Mouse (Mus musculus): ENCODE measurements around the gene Bin2.
A peak's percentile ranks its signal among the peaks of the same experiment; 100 is the strongest.

Bin2 gene

DNA sequence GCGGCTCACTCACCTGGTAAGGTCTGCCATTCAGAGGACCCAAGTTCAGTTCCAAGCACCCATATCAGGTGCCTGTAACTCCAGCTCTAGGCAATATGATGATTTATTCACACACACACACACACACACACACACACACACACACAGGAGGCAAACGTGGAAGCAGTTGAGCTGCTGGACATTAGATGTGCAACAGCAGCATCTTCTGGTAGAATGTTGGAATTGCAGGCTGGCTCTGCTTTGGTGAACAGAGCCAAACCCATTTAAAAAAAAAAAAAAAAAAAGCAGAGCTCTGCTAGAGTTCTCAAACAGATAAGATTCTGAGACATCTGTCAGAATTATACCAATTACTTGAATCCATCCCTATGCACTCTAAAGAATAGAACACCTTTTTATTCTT is 13.7 kb upstream of the Bin2 start:
- DNase-seq (ENCODE audit: low spot score in 2 of 2): peak; percentile 19 to 68

DNA sequence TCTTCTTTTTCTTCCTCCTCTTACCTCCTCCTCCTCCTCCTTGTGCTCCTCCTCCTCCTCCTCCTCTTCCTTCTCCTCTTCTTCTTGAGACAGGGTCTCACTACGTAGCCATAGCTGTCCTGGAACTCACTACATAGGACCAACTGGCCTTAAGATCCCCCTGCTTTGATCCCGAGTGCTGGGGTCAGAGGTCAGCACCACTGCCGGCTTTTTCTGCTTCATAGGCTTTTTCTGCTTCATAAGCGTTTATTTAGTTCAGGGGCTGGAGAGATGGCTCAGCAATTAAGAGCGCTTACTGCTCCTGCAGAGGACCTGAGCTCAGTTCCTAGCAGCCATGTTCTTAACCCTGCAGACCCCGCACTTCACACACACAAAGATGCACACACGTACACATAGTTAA is 12.4 kb upstream of the Bin2 start:
- no peak for DNase-seq (ENCODE audit: low spot score in 2 of 2)

DNA sequence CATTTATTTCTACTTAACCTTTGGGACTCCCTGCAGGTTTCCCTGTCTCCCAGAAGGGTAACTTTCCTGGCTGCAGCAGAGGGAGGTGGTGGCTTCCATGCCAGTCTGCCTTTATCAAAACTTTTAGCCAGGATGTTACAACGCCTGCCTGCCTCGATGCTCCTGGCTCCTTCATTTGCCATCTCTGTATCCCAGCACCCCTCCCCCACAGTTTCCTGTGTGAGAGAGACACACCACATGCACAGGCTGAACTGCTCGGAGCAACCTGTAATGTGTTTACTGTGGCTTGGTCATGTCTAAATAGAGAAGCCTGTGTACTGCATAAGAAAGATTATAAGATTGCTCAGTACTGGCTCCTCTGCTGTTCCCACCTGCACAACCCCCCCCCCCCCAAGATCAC is 11.0 kb upstream of the Bin2 start:
- DNase-seq (ENCODE audit: low spot score in 2 of 2): no peak

DNA sequence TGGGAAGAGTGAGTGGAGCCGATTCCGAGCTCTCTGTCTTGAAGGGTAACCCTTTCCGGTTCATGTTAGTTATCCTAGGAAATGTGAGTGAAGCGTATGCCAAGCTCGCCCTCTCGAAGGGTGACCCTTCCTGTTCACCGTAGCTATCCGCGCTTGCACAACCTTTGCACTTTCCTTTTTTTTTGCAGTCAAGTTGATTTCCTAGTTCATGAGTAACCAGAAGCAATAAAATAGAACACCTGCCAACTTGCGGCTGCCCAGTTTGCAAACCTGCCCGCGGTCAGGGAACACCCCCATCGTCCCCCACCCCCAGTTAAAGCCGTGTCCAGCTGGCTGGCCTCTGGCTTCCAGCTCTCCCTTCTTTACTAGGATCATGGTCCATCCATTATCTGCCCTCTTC is 9.7 kb upstream of the Bin2 start:
- DNase-seq (ENCODE audit: low spot score in 2 of 2): no peak

DNA sequence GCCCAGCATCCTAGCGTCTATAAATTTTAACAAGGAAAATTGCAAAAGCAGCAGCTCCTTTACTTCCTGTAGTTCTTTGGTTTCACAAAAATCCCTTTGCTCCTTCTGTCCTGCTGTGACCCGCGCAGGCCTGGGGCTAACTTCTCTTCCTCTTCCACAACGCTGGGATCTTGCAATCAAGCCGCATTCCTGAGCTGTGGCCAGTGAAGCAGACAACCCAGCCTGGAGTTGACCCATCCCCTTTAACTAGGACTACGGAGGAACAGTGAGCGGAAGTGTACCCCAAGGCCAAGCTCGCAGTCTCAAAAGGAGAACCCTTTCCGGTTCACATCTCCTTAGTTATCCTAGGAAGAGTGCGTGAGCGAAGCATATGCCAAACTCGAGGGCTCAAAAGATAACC is 9.2 kb upstream of the Bin2 start:
- DNase-seq (ENCODE audit: low spot score in 2 of 2): no peak

DNA sequence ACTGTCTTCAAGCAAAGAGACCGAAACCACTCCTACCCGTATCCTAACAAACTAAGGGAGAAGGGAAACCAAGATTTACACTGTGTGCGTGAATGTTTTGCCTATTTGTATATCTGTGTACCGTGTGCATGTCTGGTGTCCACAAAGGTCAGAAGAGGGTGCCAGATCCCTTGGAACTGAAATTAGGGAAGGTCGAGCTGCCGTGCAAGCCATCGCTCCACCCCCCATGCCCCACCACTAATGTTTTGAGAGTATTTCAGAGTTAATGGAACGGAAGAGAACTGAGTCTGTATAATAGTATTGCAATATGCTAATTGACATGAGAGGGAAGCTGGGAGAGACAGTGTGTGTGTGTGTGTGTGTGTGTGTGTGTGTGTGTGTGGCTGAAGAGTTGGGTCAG is 8.3 kb upstream of the Bin2 start:
- no peak for DNase-seq (ENCODE audit: low spot score in 2 of 2)

DNA sequence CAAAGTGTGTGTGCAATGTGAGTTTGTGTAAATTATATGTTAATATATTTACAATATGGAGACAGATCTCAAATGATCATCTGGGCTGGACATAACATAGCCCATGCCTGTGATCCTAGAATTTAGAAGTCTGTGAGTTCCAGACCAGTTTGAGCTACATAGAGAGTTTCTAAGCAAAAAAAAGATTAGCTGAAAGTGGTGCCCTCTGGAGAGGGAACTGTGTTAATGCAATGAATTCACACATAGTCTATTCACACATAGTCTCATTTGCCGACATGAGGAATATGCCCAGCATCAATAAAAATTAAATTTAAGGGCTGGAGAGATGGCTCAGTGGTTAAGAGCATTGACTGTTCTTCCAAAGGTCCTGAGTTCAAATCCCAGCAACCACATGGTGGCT is 7.2 kb upstream of the Bin2 start:
- DNase-seq (ENCODE audit: low spot score in 2 of 2): no peak

DNA sequence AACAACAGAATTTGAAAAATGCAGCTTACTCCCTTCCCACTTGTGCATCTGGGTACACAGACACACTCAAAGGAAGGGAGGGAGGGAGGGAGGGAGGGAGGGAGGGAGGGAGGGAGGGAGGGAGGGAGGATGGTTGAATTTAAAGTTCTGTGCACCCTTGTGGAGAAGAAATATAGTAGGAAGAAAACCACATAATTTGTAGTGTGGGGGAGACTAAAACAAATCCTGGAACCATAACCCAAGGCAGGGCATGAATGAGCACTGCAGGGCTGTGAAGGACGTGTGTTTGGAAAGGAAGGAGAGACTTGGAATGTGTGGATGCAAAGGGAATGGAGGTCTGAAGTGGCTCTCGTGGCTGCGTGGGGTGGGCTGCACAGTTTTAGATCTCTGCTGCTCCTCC is 6.1 kb upstream of the Bin2 start:
- no peak for DNase-seq (ENCODE audit: low spot score in 2 of 2)

DNA sequence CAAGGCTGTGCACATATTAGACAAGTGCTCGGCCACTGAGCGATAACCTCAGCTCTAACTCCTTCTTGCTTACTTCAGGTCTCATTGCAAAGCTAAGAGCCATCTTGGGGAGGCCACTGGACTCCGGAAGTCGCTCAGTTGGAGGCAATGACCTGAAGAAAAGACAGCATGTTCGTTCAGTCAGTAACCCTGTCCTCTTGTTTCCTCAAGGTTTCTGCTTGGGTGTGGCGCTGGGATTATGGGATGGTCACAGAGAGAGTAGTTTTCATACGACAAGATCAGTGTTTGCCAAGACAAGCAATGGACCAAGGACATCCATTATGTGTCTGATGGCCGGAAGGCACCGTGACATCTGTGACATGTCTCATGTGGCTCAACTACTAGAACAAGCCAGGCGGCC is 5.2 kb upstream of the Bin2 start:
- DNase-seq (ENCODE audit: low spot score in 2 of 2): no peak

DNA sequence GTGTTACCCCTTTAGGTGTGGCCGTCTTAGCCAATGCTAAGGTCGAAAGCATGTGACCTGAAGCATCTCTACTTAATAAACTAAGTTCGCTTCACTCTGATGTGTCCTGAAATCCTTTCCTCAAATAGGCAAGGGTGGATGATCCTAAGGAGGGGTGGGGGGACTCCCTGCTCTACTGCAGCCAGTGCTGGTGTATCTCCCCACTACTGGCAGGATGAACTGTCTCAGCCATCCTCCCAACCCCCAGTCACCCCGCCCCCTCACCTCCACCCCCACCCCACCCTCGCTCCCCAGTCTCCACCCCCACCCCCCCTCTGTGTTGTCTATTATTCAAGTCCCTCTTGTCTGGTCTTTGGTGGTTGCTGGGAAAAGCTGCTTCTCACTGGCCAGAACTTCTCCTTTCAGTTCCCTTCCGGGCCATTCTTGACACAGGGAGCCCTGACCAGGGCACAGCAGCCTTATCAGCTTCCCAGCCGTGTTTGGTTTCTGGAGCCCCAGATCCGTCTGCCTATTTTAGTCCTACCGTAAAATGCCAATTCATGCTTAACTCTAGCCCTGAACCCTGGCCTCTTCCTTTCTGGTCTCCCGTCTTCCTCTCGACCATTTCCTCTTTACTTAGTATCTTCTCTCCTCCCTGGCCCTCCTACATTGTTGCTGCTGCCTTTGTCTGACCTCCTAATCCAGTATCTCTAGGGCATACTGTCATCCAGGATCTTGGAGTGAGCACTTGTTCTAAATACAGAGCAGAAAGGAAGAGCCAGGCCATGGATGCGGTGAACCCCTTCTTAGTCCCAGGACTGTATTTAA is 4.4 kb upstream of the Bin2 start:
- DNase-seq (ENCODE audit: low spot score in 2 of 2): peak; percentile 16 to 46

DNA sequence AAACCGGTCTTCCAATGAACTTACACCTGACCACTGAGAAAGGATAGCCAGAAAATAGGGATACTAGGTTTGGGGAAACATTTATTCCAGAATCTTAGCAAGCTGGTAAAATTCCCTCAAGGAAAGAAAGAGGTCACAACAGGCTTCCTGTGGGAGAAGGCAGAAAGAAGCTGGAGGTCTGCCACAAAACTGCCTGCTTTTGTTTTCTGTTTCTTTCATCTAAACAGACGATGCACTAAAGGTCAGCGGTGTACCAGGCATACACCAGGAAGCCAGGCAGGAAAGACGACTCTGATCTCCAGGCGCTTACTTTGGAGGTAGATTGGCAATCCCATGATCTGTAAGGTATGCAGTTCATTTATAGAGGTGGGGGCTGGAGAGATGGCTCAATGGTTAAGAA is 1.5 kb upstream of the Bin2 start:
- no peak for DNase-seq (ENCODE audit: low spot score in 2 of 2)

DNA sequence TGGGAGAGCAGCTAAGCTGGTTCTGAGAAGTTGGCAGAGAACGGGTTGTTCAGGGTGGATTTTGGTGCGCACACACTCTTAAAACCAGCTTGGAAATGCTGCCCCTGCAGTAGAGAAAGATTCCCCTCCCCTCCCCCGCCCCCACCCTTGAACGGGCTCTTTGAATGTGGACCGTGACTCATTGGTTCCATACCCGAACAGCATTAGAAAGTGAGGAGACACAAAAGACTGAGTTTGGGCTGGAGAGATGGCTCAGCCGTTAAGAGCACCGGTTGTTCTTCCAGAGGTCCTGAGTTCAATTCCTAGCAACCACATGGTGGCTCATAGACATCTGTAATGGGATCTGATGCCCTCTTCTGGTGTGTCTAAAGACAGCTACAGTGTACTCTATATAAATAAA is 651 bp upstream of the Bin2 start:
- DNase-seq (ENCODE audit: low spot score in 2 of 2): no peak

DNA sequence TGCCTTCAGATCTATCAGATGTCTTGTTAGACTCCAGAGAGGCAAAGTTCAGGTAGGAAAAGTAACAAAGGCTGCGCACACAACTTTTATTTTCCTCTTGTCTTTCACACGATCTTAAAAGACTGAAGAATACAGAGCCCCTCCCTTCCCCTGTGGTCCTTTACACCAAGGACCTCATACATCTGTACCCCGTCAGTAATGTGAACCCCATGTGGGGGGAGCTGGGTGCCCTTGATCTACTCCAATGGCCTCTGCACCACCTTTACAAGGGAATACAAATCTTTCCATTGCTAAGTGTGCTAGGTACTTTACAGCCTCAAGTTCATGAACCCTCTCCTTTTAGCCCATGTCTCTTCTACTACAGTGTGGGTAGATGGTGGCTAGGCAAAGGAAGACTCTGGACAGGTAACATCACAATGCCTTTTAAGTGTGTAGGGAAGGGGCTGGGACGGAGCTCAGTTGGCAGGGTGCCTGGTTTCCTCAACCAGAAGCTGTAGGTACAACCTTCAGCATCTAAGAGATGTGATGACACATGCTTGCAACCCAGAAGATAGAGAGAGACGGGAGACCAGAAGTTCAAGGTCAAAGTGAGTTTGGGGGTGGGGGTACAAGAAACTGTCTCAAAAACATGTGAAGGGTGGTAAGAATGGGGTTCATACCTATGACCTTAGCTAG is 1.3 kb downstream of the Bin2 start:
- no peak for DNase-seq (ENCODE audit: low spot score in 2 of 2)

DNA sequence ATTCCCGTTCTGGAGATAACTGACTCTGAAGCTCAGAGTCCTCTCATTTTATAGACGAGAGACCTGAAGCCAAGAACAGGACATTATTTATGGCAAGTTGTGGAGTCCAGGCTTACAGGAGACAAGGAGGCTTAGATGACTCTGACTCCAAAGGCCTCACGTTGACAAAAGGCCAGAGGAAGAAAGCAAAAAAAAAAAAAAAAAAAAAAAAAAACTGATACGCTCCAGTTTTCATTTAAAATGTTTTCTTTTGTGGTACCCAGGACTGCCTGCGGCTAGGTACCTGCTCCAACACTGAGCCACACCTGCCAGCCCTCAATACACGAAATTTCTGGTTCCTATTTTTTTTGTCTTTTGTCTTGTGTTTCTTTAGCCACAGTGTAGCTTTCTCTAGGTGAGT is 1.9 kb downstream of the Bin2 start:
- no peak for DNase-seq (ENCODE audit: low spot score in 2 of 2)

DNA sequence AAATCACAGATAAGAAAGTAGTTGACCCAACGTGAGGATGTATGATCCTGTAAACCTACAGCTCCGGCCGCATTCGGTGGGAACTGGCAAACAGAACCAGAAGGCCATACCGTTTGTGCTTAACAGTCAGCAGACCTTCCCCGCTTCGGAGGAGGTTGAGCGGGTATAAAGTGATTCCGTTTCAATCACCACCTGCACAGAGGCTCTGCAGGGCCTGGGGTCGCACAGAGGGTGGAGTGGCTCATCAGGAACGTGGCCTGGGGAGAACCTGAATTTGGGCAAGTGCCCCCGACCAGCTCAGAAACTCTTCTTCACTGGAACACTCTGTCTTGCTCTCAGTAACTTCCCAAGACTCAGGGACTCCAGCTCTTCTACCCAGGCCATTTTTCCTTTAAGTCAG is 2.5 kb downstream of the Bin2 start:
- DNase-seq (ENCODE audit: low spot score in 2 of 2): no peak

DNA sequence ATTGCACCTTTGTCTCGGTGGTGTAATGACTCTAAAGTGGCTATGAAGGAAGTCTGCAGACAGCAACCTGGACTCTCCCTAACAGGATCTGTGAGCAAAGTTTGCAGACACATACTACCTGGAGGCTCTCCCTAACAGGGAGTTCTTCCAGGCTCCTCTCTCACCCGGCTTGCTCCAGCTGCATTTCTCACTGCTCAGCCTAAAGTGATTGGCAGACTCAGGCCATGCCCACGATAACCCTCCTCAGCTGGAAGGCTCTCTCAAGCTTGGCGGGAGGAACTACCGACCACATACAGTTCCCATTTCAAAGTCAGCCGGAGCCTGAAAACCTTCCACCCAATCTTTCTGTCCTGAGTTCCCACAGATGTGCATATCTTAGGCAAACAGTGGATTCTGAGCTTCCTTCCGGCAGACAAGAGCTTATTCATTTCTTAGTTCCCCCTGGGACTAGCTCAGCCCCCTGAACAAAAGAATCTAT is 3.1 kb downstream of the Bin2 start:
- DNase-seq (ENCODE audit: low spot score in 2 of 2): no peak

DNA sequence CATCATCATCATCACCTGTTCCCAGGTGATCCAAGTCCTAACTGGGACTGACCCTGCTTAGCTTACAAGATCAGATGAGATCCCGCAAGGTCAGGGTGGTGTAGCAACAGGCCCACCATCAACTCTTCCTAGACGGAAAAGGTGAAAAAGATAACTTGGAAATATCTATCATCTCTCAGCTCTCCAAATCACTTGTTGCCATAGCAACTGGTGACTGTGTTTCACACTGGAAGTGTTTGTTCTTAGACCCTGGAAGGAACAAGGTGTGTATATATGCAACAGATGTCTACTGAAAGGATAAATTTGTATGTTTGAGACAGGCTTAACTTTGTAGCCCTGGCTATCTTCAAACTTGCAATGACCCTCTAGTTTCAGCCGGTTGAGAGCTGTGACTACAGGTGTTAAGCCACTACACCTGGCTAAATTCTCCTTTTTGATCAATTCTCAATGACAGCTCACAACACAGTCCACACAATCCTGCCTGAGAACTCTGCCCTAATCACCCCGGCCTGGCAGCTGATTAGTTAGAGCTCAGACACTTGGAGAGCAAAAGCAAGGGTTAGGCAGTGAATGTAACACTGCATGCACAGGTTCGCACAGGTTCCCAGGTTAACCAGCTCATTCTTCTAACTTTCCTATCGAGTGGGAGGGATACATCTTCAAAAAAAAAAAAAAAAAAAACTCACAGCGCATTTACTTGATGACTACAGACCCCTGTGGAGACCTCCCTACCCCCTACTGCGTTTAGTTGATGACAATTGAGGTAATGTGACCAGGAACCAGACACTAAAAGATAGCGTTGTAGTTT is 3.7 kb downstream of the Bin2 start:
- DNase-seq (ENCODE audit: low spot score in 2 of 2): no peak

DNA sequence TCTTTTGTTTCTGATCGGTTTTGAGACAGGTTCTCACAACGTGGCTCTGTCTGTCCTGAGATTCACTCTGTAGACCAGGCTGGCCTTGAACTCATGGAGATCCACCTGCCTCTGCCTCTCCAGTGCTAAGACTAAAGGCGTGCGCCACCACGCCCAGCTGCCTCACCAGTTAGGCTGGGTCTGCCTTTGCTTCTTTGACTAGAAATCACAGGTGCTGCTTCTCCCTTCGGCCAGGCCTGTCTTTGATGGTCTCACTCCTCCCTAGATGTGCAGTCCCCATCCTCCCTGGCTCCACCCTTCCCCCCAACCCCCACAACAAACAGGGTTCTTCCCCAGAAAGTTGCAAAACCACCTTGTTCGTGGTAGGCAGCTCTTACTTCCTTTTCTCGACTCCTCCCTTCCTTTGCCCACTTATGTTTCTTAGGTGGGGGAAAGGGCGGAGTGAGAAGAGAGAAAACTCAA is 4.5 kb downstream of the Bin2 start:
- no peak for DNase-seq (ENCODE audit: low spot score in 2 of 2)

DNA sequence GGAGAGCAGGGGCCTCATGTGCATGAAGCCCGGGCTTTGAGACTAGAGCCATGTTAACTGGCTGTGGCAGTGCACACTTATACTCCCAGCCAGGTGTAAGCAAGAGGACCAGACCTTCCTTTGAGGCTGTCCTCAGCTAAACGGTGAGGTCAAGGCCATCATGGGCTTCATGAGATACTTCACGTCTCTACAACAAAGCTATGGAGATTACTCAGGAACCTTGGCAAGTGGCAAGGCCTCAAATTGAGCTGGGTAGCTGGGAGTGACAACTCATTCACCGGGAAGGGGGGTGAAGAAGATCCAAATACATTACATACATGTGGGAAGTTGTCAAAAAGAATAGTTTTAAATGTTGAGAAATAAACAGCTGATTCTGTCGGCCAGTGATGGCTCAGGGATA is 8.5 kb downstream of the Bin2 start:
- no peak for DNase-seq (ENCODE audit: low spot score in 2 of 2)

DNA sequence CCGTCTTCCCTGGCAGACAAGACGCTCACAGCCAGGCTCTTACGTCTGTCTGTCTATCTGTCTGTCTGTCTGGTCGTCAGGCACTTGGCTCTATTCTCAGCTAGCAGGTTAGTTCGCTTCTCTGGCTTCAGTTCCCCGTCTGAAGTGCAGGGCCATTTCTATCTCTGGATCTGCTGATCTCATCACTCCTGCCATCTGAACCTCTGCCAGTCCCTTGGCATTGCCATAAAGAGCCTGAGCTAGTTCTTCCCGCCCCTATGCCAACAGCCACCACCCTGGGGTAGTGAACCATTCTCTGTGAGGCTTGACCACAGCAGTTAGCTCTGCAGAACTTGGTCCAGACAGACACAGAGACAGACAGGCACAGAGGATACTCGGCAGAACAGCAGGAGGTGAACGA is 9.0 kb downstream of the Bin2 start:
- no peak for DNase-seq (ENCODE audit: low spot score in 2 of 2)

DNA sequence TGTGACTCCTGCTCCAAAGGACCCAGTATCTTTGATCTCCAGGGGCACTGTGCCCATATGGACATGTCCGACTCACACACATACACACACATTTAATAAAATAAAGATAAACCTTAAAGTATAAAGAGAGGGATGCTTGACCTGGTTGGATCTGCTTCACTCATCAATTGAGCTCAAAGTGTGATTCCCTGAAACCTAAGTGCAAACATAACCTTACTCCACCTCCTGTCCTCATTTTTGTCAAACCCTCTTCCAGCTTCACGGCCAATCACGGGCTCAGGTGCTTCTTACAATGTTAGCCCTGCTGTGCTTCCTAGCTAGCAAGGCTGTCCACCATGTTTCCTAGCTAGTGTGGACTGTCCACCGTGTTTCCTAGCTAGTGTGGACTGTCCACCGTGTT is 14.2 kb downstream of the Bin2 start:
- no peak for DNase-seq (ENCODE audit: low spot score in 2 of 2)

DNA sequence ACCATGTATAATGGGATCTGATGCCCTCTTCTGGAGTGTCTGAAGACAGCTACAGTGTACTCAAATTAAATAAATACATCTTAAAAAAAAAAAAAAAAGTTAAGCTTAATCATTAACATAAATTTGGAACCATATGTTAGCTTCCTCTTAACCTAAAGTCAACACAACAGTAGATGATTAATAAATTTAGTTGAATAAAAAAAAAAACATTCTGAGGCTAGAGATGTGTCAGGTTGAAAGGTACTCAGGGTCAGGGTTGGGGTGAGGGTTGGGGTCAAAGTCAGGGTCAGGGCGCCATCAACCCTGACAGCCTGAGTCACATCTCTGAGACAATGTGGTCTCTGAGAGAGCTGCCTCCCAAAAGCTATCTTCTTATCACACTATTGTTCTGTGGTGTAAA is 15.1 kb downstream of the Bin2 start:
- no peak for DNase-seq (ENCODE audit: low spot score in 2 of 2)

DNA sequence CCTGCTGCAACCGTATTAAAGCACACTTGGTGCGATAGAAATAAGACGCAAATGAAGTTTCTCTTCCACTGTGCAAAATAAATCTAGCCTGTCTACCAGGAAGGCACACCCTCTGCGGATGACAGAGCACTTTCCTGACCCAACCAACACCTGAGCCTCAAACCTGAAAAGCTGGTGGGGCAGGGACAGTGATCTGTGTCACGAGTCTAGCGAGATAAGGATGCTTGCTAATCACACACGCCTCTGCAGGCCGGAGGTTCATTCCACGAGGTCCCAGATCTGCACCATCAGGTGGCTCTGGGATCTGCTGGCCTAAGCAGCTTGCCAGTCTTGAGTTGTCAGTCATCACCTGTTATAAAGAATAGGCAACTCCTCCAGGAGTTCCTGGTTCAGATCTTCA is 17.7 kb downstream of the Bin2 start:
- DNase-seq (ENCODE audit: low spot score in 2 of 2): no peak

Measured in heart, adult 9 months (tissue).